Mouse (Mus musculus): ENCODE results near the gene Tceanc. TPM values are rescaled to one million over a fixed set of nuclear protein-coding genes. Genes with fewer than 3 reads are reported as not detected.
"Not testable (repeated sequence)": the region's sequence is repeated elsewhere in the genome, so short reads cannot be mapped to it uniquely, and the experiment has no call there.

The Tceanc gene
- polyA plus RNA-seq, 1 experiment from 2014 or later = 11.0 TPM

DNA sequence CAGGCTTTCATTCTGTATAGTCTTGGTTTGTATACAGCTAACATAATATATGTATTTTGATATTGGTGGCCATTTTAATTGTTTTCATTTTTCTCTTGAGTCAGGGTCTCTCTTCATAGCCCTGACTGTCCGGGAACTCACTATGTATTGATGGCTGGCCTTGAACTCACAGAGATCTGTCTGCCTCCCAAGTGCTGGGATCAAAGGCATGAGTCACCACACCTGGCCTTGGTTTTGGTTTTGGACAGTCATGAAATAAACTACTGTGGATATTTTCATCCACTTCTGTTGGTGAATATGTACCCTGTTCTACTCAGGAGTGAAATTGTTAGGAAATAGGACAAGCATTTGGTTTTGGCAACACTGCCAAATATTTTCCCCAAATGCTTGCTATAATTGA, 1.7 kb downstream of the Tceanc start:
- 89% methylated on average over 1 of the region's 1 CpGs for WGBS

DNA sequence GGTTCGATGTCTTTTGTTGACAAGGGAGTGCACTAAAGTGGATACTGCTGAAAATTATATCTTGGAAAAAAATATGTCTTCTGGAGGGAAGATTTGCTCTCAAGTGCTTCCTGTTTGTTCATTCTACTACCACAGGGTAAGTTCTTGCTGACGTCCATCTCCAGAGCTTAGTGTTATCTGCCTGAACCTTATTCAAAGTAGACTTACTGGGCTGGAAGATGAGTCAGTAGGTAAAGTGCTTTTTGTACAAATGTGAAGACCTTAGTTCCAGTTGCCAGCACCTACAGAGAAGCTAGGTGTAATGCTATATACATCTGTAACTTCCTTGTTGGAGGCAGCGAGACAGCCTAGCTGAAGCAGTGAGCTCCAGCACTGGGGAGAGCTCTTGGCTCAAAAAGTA, 2.4 kb downstream of the Tceanc start:
- H3K27me3 ChIP-seq (replicated peaks; ENCODE audit: low read depth, poor library complexity, severe bottlenecking) = peaks cover 69% of the 10 kb centered on the region
- H3K27ac ChIP-seq (replicated peaks) = no peak overlapping the region
- WGBS = 89% methylated on average over 3 of the region's 3 CpGs
- H3K4me3 ChIP-seq = no peak overlapping the region
- H3K36me3 ChIP-seq (replicated peaks) = no peaks in the 10 kb centered on the region
- no peak for DNase-seq (ENCODE audit: low spot score)
- H3K9me3 ChIP-seq = no peaks in the 10 kb centered on the region
- 0 out of 2 replicates have a peak, but pooled peaks cover 4% of the 10 kb centered on the region for H3K4me1 ChIP-seq

More for the DNA sequence above, 1.7 kb downstream of the Tceanc start:
- Histone ChIP-seq H3K4me3 (no peak overlapping the region), H3K36me3 (replicated peaks) (no peaks in the 10 kb centered on the region), H3K27ac (replicated peaks) (no peak overlapping the region), H3K4me1 (0 out of 2 replicates have a peak, but pooled peaks cover 4% of the 10 kb centered on the region), H3K9me3 (no peaks in the 10 kb centered on the region), H3K27me3 (replicated peaks; ENCODE audit: low read depth, poor library complexity, severe bottlenecking) (peaks cover 74% of the 10 kb centered on the region)
- DNase-seq (ENCODE audit: low spot score) = no peak

DNA sequence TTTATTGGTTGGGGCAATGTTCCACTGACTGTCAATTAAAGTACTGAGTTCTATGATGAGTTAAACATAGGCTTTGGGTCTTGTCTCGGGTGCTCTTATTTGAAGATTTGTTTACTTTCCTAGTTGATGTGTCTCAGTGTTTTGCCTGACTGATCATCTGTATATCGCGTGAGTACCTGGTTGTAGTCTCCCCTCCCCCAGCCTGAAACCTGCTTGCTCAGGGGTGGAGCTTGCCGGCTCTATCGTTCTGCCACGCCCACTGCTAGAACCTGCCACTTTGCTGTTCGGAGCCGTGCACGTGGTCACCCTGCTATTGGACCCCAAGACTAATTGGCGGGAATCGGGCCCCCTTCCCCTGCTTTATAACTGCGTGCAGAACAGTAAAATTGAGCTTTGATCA, 4.3 kb downstream of the Tceanc start:
- WGBS = 25% methylated on average over 12 of the region's 12 CpGs
- H3K4me1 ChIP-seq; H3K9me3 ChIP-seq; H3K27ac ChIP-seq (replicated peaks); H3K4me3 ChIP-seq; H3K36me3 ChIP-seq (replicated peaks): not testable (repeated sequence)
- peaks cover 63% of the 10 kb centered on the region for H3K27me3 ChIP-seq (replicated peaks; ENCODE audit: low read depth, poor library complexity, severe bottlenecking)
- peak; percentile 34 for DNase-seq (ENCODE audit: low spot score)

DNA sequence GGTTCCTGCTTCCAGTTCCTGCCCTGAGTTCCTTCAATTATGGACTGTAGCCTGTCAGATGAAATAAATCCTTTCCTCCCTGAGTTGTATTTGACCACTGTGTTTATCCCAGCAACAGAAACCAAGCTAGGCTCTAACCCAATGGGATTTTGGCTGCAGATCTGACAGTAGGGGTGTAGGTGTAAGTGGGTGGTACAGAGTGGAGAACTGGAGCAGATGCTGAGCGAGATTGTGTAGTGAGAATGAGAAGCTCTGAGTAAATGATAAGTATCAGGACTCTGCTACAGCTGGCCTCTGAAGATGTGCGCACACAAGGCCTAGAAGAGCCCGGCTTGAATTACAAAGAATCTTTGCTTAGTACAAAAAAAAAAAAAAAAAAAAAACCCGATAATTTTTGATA, 6.3 kb downstream of the Tceanc start:
- Histone ChIP-seq H3K36me3 (replicated peaks) (no peaks in the 10 kb centered on the region), H3K27me3 (replicated peaks; ENCODE audit: low read depth, poor library complexity, severe bottlenecking) (peaks cover 60% of the 10 kb centered on the region), H3K4me3 (no peak overlapping the region), H3K27ac (replicated peaks) (no peak overlapping the region), H3K9me3 (no peaks in the 10 kb centered on the region), H3K4me1 (peaks cover 8% of the 10 kb centered on the region; the same call in 1 of the 2 replicates)
- no peak for DNase-seq (ENCODE audit: low spot score)
- WGBS = 95% methylated on average over 4 of the region's 4 CpGs

DNA sequence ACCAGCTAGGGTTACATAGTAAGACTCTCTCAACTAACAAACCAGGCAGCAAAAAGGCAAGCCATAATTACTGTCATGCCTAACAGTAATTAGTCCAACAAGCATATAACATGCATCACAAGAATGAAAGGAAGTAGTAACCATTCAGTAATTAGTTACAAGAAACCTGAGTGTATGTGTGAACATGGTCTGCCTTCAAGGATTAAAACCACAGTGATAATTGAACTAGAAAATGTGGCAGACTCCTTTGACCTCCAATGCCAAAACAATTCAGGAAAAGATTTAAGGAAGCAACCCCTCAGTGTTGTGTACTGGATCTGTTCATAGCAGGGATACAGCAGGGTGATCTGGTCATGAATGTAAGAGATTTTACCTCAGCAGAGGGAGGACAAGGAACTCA, 7.3 kb downstream of the Tceanc start:
- no peak for DNase-seq (ENCODE audit: low spot score)
- H3K27me3 ChIP-seq (replicated peaks; ENCODE audit: low read depth, poor library complexity, severe bottlenecking) = peaks cover 50% of the 10 kb centered on the region
- peak overlapping the region; percentile 96; the same call in 1 of the 2 replicates for H3K27ac ChIP-seq (replicated peaks)
- no peak overlapping the region for H3K4me3 ChIP-seq
- H3K36me3 ChIP-seq (replicated peaks) = no peaks in the 10 kb centered on the region
- H3K4me1 ChIP-seq = peaks cover 8% of the 10 kb centered on the region; the same call in 1 of the 2 replicates
- no peaks in the 10 kb centered on the region for H3K9me3 ChIP-seq

DNA sequence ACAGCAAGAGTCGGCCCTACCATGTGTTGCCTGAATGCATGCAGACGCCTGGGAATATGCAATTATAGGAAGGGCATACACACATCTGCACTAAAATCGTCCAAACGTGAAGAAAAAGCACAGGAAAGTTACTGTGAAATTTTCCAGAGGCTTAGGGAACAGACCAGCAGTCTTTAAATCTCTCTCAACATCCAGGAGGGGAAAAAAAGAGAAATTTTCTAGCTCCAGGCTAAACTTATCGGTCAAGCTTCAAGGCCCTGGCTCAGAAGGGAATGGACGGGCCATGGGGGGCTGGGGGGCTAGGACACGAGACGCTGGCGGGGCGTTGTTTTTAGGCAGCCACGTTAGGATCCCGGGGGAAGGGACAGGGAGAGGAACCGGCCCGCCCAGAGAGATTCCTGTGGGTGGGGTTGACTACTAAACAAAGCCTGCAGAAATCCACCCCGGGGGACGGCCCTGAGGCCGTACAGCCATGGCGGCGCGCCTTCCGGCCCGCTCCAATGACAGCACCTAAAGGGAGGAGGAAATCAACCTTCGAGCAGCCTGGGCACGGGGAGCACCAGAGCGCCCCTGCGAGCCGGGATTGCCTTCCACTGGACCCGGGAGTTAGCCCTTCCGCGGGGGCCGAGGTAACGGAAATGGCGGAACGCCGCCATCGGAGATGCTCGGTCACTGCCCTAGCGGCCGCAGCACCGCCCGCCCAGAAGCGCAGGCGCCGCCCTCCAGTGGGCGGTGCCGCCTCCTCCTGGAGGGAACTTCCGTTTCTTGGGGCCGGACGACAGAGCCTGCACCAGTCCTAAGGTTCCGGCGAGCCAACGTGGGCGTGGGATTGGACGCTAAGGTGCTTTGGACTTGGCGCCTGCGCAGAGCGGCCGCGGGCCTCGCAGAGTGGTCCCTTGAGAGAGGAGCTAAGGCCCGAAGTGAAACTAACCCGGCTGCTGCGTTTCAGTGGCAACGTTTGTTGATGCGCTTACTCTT, 8.3 kb downstream of the Tceanc start:
- Histone ChIP-seq H3K36me3 (replicated peaks) (peaks cover 4% of the 10 kb centered on the region), H3K9me3 (no peaks in the 10 kb centered on the region), H3K4me3 (peak overlapping the region; percentile 66), H3K4me1 (peaks cover 8% of the 10 kb centered on the region; the same call in 1 of the 2 replicates), H3K27me3 (replicated peaks; ENCODE audit: low read depth, poor library complexity, severe bottlenecking) (peaks cover 39% of the 10 kb centered on the region), H3K27ac (replicated peaks) (peak overlapping the region; percentile 96)
- DNase-seq (ENCODE audit: low spot score) = peak; percentile 94
- WGBS = 22% methylated on average over 65 of the region's 65 CpGs

DNA sequence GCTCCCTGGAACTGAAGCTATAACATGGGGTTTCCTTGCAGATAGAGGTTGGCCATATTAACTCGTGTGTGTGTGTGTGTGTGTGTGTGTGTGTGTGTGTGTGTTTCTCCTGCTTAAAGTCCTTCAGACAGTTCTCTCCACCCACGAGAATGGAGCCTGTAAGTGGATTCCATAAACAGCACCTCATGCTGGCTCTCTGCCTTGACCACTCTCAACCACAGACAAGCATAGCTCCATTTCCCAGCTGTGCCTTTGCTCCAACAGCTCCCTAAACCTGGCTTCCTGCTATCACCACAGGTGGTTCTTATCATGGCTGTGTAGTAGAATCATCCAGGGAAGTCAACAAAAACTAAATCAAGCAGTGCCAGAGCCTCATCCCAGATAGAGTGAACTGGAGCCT, 13.9 kb downstream of the Tceanc start:
- 71% methylated on average over 2 of the region's 2 CpGs for WGBS
- H3K4me3 ChIP-seq = no peak overlapping the region
- H3K36me3 ChIP-seq (replicated peaks) = peaks cover 17% of the 10 kb centered on the region
- no peaks in the 10 kb centered on the region for H3K9me3 ChIP-seq
- H3K4me1 ChIP-seq = peaks cover 4% of the 10 kb centered on the region; the same call in 1 of the 2 replicates
- DNase-seq (ENCODE audit: low spot score) = no peak
- no peak overlapping the region for H3K27ac ChIP-seq (replicated peaks)
- peaks cover 44% of the 10 kb centered on the region for H3K27me3 ChIP-seq (replicated peaks; ENCODE audit: low read depth, poor library complexity, severe bottlenecking)

DNA sequence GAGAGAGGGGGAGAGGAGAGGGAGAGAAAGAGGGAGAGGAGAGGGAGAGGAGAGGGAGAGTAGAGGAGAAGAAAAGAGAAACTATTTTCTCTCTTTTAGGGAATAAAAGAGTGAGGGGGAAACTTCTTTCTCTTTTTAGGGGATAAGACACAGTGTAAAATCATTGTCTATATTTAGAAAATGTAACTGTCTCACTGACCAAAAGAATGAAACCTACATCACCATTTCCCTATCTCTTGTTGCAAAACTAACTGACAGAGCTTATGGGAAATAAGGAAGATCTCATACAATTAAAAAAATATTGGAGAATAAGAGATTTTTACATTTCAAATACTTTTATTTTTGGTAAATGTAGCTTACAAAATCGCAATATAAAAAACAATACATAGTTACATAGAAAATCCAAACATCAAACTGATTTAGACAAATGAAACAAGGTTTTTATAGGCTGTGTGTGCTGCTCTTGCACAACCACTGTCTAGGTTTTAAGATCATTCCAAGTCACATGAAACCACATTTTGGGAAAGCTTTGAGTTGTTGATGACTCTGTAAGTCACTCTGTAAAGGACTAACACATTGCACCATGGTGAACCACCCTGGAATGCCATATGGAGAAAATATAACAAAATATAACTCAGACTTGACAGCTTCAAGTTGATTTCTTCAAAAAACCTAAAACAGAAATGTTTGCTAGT, 18.7 kb downstream of the Tceanc start:
- H3K4me3 ChIP-seq = no peak overlapping the region
- no peaks in the 10 kb centered on the region for H3K4me1 ChIP-seq
- 79% methylated on average over 1 of the region's 1 CpGs for WGBS
- no peak for DNase-seq (ENCODE audit: low spot score)
- no peaks in the 10 kb centered on the region for H3K9me3 ChIP-seq
- peaks cover 9% of the 10 kb centered on the region; the same call in 1 of the 2 replicates for H3K36me3 ChIP-seq (replicated peaks)
- H3K27ac ChIP-seq (replicated peaks) = no peak overlapping the region
- peaks cover 44% of the 10 kb centered on the region for H3K27me3 ChIP-seq (replicated peaks; ENCODE audit: low read depth, poor library complexity, severe bottlenecking)

DNA sequence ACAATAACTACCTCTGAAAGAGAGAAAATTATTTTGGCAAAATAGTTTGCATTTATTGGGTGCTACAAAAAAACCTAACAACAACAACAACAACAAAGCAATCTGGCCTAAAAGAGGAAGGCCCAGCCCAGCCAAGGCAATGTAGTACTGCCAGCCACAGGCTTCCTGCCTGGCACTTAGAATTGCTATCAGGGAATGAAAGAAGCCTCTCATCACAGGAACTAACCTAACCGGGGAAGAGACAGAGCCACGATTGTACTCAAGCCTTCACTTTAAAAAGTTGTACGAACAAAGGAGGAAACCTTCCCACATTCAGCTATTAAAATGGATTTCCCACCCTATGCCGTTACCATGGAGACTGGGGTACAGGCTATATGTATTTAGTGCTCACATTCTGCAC, 20.6 kb downstream of the Tceanc start:
- H3K27me3 ChIP-seq (replicated peaks; ENCODE audit: low read depth, poor library complexity, severe bottlenecking) = peaks cover 40% of the 10 kb centered on the region
- no peaks in the 10 kb centered on the region for H3K4me1 ChIP-seq
- H3K4me3 ChIP-seq = no peak overlapping the region
- no peaks in the 10 kb centered on the region for H3K9me3 ChIP-seq
- no peak overlapping the region for H3K27ac ChIP-seq (replicated peaks)
- WGBS = 51% methylated on average over 4 of the region's 4 CpGs
- DNase-seq (ENCODE audit: low spot score) = no peak
- H3K36me3 ChIP-seq (replicated peaks) = peaks cover 2% of the 10 kb centered on the region; the same call in 1 of the 2 replicates

DNA sequence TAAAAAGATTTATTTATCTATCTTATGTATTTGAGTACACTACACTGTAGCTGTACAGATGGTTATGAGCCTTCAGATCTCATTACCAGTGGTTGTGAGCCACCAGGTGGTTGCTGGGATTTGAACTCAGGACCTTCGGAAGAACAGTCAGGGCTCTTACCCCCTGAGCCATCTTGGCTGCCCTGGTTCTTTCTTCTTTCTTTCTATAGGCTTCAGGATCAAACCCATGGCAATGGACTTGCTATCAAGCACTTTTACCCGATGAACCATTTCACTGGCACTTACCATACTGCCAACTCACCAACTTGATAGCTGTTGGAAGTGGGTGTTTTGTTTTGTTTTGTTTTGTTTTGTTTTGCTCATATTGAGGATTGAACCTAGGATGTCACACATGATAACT, 23.3 kb downstream of the Tceanc start:
- no peaks in the 10 kb centered on the region for H3K4me1 ChIP-seq
- 86% methylated on average over 2 of the region's 2 CpGs for WGBS
- no peaks in the 10 kb centered on the region for H3K9me3 ChIP-seq
- no peak overlapping the region for H3K27ac ChIP-seq (replicated peaks)
- peaks cover 24% of the 10 kb centered on the region for H3K27me3 ChIP-seq (replicated peaks; ENCODE audit: low read depth, poor library complexity, severe bottlenecking)
- no peak overlapping the region for H3K4me3 ChIP-seq
- no peak for DNase-seq (ENCODE audit: low spot score)
- H3K36me3 ChIP-seq (replicated peaks) = no peaks in the 10 kb centered on the region

DNA sequence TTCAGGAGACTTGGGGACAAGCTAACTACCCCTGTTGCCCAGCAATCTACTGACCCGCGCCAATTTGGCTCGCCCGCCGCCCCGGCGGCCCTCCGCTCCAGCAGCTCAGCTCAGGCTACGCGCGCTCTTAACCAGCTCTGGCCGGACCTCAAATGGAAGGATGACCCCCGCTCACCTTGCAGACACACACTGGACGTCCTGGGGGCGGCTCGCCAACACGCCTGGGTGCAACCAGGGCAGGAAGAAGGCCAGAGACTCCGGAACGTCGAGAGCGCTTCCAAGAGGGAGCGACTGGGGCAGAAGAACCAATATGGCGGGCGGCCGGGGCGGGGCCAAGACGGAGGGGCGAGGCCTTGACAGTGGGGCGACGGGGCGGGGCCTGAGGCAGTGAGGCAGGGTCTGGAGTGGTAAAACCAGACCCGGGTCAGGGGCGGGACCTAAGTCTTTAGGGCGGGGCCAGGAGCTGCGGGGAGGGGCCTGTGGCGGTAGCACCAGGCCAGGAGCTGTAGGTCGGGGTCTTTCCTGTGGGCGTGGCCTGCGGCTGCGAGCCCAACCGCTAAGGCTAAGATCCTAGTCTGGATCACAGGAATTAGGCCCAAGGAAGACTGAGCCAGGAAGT, 38.9 kb downstream of the Tceanc start, which contains the start of gene Rab9:
Gene Rab9 (minus strand): TSS at position 503 of the 619 bp plus-strand sequence.
- peak within 1 kb of the TSS; percentile 70 for H3K4me3 ChIP-seq
- H3K36me3 ChIP-seq (replicated peaks) = peaks cover 18% of the 10 kb centered on the region
- DNase-seq (ENCODE audit: low spot score) = peak; percentile 96
- peak within 1 kb of the TSS; percentile 92 for H3K27ac ChIP-seq (replicated peaks)
- H3K27me3 ChIP-seq (replicated peaks; ENCODE audit: low read depth, poor library complexity, severe bottlenecking) = peaks cover 59% of the 10 kb centered on the region
- 15% methylated on average over 41 of the region's 41 CpGs for WGBS
- 0 out of 2 replicates have a peak, but pooled peaks cover 2% of the 10 kb centered on the region for H3K9me3 ChIP-seq
- H3K4me1 ChIP-seq = no peaks in the 10 kb centered on the region; the same call in 1 of the 2 replicates
